Mouse (Mus musculus) heart, postnatal 10 days (tissue): ENCODE results near the gene Tcp10a. TPM values are rescaled to one million over a fixed set of nuclear protein-coding genes. Genes with fewer than 3 reads are reported as not detected.
"Not testable (repeated sequence)": the region's sequence is repeated elsewhere in the genome, so short reads cannot be mapped to it uniquely, and the experiment has no call there.

ENCODE experiments used
- DNase-seq, 2 experiments: peaks; one replicate each; pipeline ENCODE4 v3.0.0; 2021
- intact Hi-C: fragments of 180-260 bp; cut with DNase I; formaldehyde crosslinking; loops from one replicate; pipeline ENCODE4 v1.15.1; 2025
- total RNA-seq, 2 experiments: library from RNA; stranded (reverse); gene quantifications; 2 replicates each; pipeline ENCODE4 v1.2.3; 2021

Tcp10a gene
- total RNA-seq = not detected

DNA sequence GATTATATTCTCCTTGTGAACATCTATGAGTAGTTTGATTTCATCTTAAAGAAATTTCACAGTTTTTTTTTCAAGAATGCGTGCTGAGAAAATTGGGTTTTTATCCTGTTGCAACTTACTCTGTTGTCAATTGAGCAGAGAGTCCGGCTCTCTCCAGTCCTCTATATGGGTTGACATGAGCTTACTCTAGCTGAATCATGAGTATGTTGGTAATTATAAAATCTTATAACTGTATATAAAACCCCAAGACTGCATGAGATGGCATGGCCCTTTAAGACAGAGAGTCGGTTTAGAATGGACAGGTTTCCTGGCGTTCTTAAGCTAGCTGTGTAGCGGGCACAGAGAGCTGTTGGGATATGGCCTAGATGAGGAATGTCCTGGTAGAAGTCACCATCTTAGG, at the start of gene Tcp10a:
TSS of gene Tcp10a (plus strand) at position 301 of the 400 bp plus-strand sequence.
- DNase-seq, intact Hi-C loops: not testable (repeated sequence)

DNA sequence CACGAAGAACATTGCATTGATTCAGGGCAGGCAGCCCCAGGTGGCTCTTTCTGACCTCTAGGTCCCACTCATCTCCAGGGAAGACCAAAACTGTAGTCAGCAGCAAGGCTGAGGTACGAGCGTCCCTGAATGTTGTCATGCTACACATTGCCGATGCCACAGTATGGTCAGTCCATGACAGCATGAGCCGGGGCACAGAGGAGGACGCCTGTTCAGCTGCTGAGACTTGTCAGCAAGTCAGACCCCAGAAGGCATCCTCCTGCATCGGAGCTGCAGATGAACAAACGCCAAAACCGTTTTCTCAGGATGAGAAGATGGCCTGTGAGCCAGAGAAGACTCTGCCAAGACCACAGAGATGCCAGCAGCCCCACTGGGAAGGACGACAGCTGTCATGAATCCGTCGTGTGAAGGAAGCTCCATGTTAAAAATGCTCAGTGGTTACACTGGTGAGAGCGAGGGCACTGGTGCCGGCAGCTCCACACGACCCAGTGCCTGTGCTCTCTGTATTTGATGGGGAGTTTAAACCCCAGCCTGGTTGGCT, 45.7 kb upstream of the Tcp10a start:
- intact Hi-C loops = no loop called here
- DNase-seq = no peak

DNA sequence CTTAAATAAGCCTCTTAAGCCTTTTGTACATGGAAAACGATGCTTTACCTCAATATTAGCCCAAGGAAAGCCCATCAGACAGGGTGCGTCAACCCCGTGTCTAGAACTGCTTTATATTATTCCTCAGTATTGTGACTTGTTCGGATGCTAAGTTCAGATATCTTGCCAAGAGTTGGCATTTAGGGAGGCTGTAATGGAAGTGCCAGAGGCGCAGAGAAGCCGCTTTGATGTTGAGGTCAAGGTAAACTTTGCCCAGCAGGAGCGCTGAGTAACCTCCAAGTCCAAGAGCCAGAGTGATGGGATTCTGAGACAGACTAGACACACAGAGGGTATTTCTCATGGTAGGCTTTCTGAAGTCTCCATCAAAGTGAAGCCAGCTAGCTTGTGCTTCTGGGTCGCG, 45.2 kb upstream of the Tcp10a start:
- intact Hi-C loops = no loop called here
- no peak for DNase-seq

DNA sequence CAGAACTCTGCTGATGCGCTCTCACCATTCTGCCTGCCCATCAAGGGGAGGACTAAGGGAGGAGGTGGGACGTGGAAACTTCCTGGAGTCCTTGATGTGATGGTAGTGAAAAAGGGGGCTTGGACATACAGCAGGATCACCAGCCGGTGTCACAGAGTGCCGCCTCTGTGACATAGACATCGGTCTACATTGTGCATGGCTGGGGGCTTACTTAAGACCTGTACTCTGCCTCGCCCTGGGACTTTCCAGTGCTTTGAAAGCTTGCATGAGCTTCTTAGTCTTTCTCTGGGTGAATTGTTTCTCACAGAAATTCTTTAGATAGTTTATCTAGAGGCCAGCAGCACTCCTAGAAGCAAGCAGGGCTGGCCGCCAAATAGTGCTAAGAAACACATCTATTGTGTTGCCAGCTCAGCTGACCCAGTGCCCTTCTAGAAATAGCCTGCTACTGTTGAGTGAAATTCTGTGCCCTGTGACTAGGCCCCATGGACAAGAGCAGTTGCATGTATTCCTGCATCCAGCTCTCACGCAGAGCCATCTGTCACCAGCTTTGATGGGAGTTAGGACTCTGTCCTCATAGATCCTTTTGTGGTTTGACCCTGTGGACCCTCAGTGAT, 40.0 kb upstream of the Tcp10a start:
- DNase-seq = peak; percentile 83 to 87
- intact Hi-C loops = no loop called here

DNA sequence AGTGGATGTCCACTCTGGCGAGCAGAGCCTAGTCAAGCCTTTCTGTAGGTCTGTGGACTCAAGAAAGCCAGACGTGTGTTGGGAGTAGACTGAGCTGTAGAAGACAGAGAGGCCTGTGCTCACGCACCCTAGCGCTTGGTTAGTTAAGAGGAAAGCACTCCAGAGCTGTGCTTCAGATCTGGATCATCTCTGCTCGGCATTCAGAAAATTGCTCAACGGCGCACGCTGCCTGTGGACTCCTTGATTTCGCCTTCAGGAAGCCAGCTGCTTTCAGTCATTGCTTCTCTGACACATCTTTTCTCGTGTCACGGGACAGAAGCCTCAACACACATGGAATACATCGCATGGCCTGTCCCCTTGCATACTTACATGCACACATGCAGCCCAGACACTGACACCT, 39.2 kb upstream of the Tcp10a start:
- peak in 1 of 2 experiments; percentile 25 for DNase-seq
- intact Hi-C loops = no loop called here

DNA sequence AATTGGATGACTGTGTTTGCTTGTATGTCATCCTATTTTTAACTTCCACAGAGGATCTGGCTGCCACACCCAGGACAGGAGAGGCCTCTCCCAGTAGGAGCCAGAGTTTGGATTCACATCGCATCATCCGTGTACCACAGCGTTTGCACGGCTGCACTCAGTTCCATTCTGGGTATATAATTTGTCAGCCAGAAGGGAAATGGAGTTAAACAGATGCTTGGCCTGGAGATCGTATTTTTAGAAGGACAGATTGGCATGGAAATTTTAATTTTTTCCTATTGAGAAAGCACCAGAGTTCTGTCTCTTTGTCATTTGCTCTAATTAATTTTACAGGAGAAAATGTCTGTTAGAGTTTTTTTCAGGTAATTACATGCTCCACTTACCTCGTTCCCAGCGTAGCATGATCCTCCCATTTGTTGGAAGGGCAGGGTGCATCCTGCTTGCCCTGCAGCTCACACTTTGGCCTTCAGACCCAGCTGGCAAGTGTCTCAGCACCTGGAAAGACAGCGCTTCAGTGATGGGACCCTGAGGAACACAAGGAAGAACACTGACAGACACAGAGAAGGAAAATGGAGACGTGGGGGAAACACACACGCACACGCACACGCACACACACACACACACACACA, 37.9 kb upstream of the Tcp10a start:
- DNase-seq = no peak
- intact Hi-C loops = no loop called here

DNA sequence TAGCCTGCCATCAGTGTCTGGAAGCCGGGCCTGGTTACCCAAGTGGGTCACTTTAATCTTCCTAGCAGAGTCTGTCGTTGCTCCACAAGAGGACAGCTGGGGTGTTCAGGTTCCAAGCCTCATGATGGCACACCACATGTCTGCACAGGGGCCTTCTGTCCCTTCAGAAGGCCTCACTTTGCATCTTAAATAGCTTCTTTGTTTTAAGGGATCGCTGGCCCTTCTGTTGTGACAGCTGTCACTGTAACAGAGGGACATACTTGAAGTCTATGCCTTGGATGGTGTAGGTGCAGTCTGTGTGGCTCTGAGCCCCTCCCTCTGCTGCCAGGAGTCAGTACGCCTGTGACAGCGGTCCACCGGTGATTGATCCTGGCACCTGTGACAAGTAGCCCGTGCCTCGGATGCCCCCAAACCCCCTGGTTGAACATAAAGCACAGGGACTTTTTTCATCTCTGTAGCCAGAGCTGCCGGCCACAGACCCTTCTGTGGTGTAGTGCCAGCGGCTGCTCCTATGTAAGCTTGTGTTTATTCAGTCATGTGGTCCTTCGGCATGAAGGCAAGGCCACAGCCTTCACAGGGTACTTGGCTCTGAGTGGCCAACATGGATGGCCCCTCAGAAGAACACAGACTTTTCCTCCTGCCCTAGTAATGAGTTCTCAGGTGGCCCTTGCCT, 32.3 kb upstream of the Tcp10a start:
- DNase-seq = no peak
- intact Hi-C loops = no loop called here

DNA sequence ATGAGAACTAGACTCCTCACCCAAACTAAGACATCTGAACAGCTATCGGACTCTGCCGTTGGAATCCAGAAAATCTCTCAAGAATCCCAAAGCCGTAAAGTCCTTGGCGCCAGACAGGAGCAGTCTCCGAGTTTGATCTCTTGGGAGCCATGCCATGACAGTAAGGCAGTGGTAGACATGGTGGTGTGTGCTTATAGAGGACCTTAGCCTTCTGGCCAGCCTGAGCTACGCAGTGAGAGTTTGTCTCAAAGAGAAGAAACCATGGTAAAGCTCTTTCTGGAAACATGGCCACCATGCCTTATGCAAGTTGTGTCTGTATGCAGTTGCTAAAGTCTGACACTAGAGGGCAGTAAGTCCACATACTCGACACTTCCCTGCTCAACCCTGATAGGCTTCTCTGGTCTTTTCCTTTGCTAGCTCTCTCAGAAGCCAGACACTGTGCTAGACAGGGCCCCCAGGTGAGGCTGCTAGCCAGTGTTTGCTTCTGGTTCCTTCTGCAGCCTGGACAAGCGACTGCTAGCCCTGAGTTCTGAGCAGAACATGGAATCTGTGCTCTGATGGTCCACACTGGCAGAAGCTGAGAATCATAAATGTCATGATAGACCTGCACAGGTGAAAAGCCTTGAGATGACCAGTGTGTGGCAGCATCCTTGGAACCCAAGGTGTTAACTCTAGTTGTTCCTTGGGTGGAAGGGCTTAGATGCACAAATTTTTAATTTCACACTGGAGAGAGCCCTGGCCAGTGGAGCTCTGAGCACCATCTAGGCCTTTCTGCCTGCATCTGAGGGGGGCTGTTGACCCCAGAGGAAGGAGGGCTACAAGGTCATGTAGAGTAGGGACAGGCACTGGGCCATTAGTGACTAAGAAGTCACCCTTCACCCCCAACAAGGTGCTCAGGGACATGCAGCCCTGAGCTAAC, 17.9 kb upstream of the Tcp10a start:
- intact Hi-C loops = not testable (repeated sequence)
- peak; percentile 61 to 67 for DNase-seq

DNA sequence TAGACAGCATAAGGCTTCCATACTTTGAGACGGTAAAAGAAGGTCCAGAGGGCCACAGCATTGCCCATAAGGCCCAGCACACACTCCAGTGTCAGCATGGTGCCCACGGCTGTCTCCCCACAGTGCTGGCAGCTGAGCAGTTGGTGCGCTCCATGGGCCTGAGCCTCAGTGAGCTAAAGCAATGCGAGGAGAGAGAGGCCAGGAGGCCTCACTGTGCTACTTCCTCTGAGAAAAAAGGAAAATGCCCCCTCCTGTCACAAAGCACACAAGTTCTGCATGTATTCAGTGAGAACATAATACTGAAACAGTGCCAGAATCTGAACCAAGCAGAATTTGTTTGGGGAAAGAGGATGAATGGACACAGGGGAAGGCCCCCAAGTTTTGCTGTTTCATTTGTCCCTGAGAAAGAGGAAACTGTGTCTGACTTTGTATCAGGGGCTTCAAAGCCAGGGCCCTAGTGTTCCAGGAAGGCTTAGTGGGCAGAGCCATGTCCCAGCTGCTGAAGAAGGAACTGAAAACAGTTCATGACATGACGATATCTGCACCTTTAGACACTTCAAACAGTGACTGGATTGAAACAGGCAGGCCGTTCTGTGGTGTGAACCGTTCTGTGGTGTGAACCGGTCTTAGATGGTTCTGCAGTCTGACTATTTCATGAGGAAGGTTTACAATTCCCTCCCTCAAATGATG, 8.6 kb upstream of the Tcp10a start:
- intact Hi-C loops, DNase-seq: not testable (repeated sequence)

DNA sequence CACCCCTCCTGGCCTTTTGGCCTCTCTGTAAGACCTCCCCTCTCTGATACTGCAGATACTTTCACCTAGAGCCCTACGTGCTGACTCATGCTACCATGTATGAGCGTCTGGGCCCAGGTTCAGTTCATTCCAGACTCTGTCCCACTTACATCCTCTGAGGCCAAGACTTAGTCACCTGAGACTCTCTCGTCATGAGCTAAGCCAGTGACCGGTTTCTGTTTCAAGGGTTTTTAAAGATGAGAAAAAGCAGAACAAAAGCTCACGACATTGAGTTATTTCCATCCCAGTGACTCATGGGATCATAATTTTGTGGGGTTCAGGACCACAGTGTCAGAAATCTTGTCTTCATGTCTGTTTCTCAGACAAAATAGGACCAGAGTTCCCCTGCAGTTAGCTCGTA, 4.7 kb upstream of the Tcp10a start:
- intact Hi-C loops = not testable (repeated sequence)

DNA sequence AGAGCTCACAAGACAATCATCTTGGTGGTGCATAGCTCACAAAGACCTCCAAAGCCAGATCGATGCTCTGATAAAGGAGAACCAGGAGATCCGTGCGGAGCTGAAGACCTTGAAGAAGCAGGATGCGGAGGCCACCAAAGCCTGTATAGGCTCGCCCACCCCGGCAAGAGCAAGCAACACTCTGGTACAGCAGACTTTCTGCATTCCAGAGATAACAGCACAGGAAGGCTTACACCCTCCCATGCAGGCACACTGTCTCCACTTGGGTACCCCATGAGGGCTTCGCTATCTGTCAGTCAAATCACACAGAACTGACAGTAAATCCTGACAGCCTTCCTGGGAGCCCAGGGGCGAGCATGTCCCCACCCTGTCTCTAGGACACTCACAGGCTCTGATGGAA, 2.0 kb downstream of the Tcp10a start:
- DNase-seq, intact Hi-C loops: not testable (repeated sequence)

More for the DNA sequence above, 4.7 kb upstream of the Tcp10a start:
- not testable (repeated sequence) for DNase-seq

DNA sequence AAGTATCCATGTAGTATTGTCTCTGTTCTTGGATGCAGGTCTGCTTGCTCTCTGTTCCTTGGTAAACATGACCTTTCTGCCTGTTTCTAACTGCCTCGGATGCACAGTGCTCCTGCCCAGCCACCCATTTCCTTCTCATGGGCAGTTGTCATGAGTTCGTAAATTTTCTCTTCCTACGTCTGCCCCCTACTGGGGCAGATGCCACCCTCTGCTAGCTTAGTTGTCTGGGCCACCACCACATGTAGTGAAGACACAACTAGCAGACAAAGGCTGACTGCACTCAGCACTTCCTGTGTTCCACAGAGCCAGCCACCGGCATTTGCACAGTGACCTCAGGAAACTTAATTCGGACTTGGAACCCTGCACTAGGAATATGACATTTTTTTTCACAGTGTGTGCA, 8.3 kb downstream of the Tcp10a start:
- intact Hi-C loops, DNase-seq: not testable (repeated sequence)

DNA sequence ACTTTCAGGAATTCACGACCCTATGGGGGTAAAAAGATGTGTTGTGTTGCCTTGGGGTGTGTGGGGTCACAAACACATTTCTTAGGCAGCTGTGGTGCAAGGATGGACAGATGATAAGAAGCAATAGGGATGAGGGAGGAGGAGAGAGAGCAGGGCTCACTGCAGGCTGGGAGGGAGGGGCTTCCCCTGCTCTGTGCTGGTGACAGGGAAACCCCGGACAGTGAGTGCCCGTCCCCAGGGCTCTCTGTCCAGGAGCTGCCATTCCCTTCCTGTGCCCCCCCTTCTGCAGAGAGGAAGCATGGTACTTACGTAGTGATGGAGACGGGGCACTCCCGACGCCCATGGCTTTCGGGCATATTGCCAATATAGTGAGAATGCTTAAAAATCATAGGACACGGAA, 12.9 kb downstream of the Tcp10a start:
- intact Hi-C loops, DNase-seq: not testable (repeated sequence)

DNA sequence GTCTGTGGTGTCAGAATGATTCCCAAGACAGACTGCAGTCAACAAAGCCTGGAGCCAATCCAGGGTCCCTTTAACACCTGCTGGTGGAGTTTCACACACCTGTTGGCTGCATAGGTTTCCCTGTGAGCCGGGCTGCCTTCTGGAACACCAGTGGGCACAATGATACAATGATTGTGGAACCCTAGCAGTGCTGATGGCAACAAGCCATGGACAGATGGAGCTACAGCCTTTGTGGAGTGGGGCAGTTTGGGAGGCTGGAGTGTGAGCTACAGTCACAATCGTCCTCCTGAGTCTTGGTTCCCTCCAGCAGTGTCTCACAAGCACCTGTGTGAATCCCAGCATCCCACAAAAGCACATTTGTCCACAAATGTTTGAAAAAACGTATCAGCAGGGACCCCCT, 24.3 kb downstream of the Tcp10a start:
- intact Hi-C loops, DNase-seq: not testable (repeated sequence)

DNA sequence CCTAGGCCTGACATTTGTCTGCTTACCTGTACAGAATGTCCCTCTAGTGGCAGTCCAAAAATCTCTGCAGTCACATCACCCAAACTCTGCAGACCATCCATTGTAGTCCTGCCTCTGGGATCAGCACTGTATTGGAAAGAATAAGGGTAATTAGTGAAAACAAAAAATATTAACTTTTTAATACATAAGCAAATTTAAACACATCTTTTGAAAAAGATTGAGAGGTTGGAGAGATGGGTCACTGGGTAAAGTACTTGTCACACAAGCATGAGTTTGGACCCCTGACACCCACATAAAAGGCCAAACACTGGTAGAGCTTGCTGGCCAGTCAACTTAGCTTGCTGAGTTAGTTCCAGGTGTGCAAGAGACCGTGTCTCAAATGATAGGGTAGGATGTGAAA, 28.1 kb downstream of the Tcp10a start, which contains the start of gene Ttll2:
TSS of gene Ttll2 (minus strand) at position 101 of the 400 bp plus-strand sequence.
- intact Hi-C loops, DNase-seq: not testable (repeated sequence)

DNA sequence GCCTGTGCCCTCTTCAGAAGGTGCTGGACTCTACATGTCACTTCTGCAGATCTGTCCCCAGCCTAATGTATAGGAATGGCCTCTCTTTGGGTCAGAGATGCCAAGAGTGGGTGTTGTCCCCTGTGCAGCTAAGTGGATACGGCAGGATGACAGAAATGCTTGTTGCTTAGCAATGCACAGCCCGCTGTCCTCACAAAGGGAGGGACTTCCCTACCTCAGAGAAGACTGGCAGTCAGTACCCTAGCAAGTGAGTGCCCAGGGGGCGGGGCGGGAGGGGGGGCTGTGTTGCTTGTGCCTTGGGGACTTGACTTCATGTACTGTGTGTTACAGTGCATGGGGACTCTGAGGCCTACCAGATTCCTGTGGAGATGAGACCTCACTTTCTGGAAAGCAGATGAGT, 35.4 kb downstream of the Tcp10a start:
- DNase-seq, intact Hi-C loops: not testable (repeated sequence)

DNA sequence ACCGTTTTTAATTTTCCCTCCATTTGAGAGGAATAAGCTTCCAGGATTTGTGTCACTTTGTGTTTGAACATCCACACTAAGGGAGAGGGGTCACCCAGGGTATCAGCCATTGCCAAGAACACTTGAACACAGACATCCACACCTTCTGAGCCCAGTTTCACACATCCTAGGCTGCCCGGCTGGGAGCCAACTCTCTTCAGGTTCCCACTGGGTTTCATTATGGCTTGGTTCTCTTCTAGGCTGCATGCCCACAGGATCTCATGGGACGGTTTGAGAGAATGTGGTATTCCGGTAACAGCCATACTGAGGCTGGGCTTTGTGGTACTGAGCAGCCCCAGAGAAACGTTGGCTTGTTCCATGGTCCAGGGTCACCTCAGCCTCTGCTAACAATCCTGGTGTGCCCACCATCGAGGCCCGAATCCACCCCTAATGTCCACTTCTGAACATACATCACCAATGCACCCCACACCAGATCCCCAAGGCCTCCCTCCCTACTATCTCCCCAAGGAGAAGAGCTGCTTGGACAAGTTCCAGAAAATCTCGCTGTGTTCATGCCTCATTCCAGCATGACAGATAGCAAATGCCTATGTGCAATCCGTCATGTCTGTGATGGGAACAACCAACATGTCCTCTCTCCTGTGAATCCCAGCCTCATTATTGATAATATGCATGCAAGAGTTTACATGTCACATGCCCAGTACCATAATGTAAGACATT, 36.5 kb downstream of the Tcp10a start:
- DNase-seq = peak; percentile 76 to 79
- intact Hi-C loops = not testable (repeated sequence)

DNA sequence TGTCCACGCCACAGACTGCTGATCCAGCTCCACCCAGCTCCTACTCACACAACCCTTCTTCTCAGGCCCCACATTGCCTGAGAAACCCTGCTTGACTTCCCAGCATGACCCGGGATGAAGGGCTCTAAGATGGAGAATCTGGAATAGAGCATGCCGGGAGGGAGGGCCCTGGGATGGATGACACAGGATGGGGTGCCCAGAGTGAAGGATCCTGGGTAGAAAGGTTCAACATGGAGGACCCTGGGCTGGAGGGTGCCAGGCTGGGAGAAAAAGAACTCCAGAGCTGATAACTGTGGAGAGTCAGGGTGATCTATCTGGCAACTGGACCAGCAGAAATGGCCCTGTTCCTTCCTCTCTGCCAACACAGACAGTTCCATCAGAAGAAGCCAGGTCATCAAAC, 41.2 kb downstream of the Tcp10a start:
- intact Hi-C loops, DNase-seq: not testable (repeated sequence)

DNA sequence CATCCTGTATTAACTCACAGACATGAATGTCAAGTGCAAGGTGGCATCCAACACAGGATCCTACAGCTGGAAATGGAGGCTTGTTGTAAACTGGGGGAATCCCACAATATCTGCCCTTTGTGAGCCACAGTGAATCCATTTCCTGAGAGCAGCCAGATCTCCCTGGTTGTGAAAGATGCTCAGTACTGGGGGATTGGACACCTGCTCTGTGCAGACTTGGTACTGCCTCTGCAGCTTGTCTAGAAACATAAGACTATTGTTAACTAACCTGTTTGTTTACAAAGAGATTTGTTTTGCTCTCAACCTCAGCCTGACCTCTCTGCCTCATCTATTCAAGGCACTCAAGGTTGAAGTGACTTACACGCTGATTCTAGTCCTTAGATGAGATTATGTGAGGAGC, 41.8 kb downstream of the Tcp10a start:
- DNase-seq, intact Hi-C loops: not testable (repeated sequence)
